Mouse (Mus musculus) heart, embryonic 11.5 days (tissue): ENCODE measurements around the gene Eln. TPM values are rescaled to one million over a fixed set of nuclear protein-coding genes. Genes with fewer than 3 reads are reported as not detected.

ENCODE experiments used
- polyA plus RNA-seq: library from polyadenylated mRNA; unstranded; fragments of >200 nt; fragmentation: Nextera tagmentation; extraction: Ambion mirVana; gene quantifications from 2 replicates; pipeline ENCODE4 v1.2.1, GENCODE M21; 2014

Gene Eln
- polyA plus RNA-seq, 1 experiment from 2014 or later: 24.3 TPM

Other genes starting within 250 kb of the Eln start
- gene Clip2, start 194.9 kb downstream of the Eln start, polyA plus RNA-seq: 1.7 and 2.2 TPM in 2 replicates
- gene Syna, start 187.2 kb downstream of the Eln start, polyA plus RNA-seq: not detected in 2 replicates
- 216 and 234 TPM in 2 replicates for gene Rfc2, start 166.0 kb downstream of the Eln start, polyA plus RNA-seq
- gene Lat2, start 132.3 kb downstream of the Eln start, polyA plus RNA-seq: 1.9 and 3.5 TPM in 2 replicates
- 344 and 355 TPM in 2 replicates for gene Eif4h, start 107.8 kb downstream of the Eln start, polyA plus RNA-seq
- gene Limk1, start 58.7 kb downstream of the Eln start, polyA plus RNA-seq: 2.6 and 3.3 TPM in 2 replicates
- not detected in 2 replicates for gene Tmem270, start 159.4 kb upstream of the Eln start, polyA plus RNA-seq
- gene Cldn13, start 168.2 kb upstream of the Eln start, polyA plus RNA-seq: 15.0 and 17.1 TPM in 2 replicates
- 10.3 and 11.1 TPM in 2 replicates for gene Mettl27, start 185.0 kb upstream of the Eln start, polyA plus RNA-seq
- gene Cldn4, start 199.6 kb upstream of the Eln start, polyA plus RNA-seq: 1.4 and 1.7 TPM in 2 replicates
- gene Cldn3, start 238.9 kb upstream of the Eln start, polyA plus RNA-seq: 1.2 and 1.5 TPM in 2 replicates